In genomic region chr11:83849529-83850335, GRCm38 (mm10) we compare ENCODE assay signal across 7 mouse cellular contexts. TPM values are rescaled to one million over a fixed set of nuclear protein-coding genes. Genes with fewer than 3 reads are reported as not detected.
DNase-seq lines count a peak whose midpoint lies in the region; ATAC-seq and TF ChIP-seq lines count a peak whose summit lies in the region.

Gene Hnf1b, plus strand, starts transcription at chr11:83850063.

- TF ChIP-seq EP300 in heart, postnatal 0 days (IDR thresholded peaks at IDR 0.05; ENCODE audit: low read depth) = no peak

- peaks cover 42% of the 10 kb centered on the region for H3K4me1 ChIP-seq in megakaryocyte, embryonic 14.5 days
- peaks cover 7% of the 10 kb centered on the region; the same call in 1 of the 2 replicates for H3K4me1 ChIP-seq in heart, postnatal 0 days (ENCODE audit: control insufficient read depth, insufficient read depth)
- no peaks in the 10 kb centered on the region for H3K4me1 ChIP-seq in lung, adult 2 months (ENCODE audit: control insufficient read depth, insufficient read depth, low read length)

- intact Hi-C loops in gastrocnemius, postnatal 36 days (cut with DNase I) = no loop called here

- H3K4me3 ChIP-seq in megakaryocyte, embryonic 14.5 days (replicated peaks) = peak within 1 kb of the TSS; percentile 88
- peak within 1 kb of the TSS; percentile 25 for H3K4me3 ChIP-seq in heart, postnatal 0 days (ENCODE audit: low read depth, low read length)
- H3K4me3 ChIP-seq in lung, adult 2 months (replicated peaks; ENCODE audit: extremely low read depth, low read depth, low read length) = peak within 1 kb of the TSS; percentile 68

- 0 out of 2 replicates have a peak, but pooled peaks have one; percentile 22 for TF ChIP-seq POLR2A in lung, adult 2 months (IDR thresholded peaks at IDR 0.05; ENCODE audit: borderline replicate concordance, extremely low read depth, low read depth, low read length)

- H3K9me3 ChIP-seq in megakaryocyte, embryonic 14.5 days = 0 out of 2 replicates have a peak, but pooled peaks cover 4% of the 10 kb centered on the region
- no peaks in the 10 kb centered on the region for H3K9me3 ChIP-seq in heart, postnatal 0 days (replicated peaks; ENCODE audit: control insufficient read depth, low read length)

- ATAC-seq in megakaryocyte, adult 5-6 weeks (ENCODE audit: poor library complexity, severe bottlenecking) = no peak
- ATAC-seq in heart, postnatal 0 days (ENCODE audit: insufficient read depth, low read depth) = no peak

- peaks cover 83% of the 10 kb centered on the region for H3K27me3 ChIP-seq in megakaryocyte, embryonic 14.5 days (replicated peaks)
- peaks cover 77% of the 10 kb centered on the region for H3K27me3 ChIP-seq in heart, postnatal 0 days (ENCODE audit: control insufficient read depth, insufficient read depth, low read length)

- TF ChIP-seq CTCF in heart, postnatal 0 days (IDR thresholded peaks at IDR 0.05; ENCODE audit: low read depth) = no peak
- TF ChIP-seq CTCF in lung, adult 2 months (IDR thresholded peaks at IDR 0.05; ENCODE audit: insufficient read depth, low read length) = no peak

- WGBS in heart, postnatal 0 days = 5% methylated on average over 32 of the region's 36 CpGs
- 3% methylated on average over 36 of the region's 36 CpGs for WGBS in lung, adult 2 months

- H3K27ac ChIP-seq in heart, postnatal 0 days (ENCODE audit: low read depth) = no peak within 1 kb of the TSS

- peak; percentile 24 for DNase-seq in brain, adult 2 months (ENCODE audit: low read depth, low spot score)
- DNase-seq in heart, postnatal 0 days (ENCODE audit: low spot score) = no peak
- peak; percentile 60 for DNase-seq in lung, adult 2 months
- no peak for DNase-seq in layer of hippocampus, adult 9-10 months (ENCODE audit: low spot score)
- no peak for DNase-seq in gastrocnemius, postnatal 36 days

- H3K36me3 ChIP-seq in megakaryocyte, embryonic 14.5 days (replicated peaks; ENCODE audit: low read length) = no peaks in the 10 kb centered on the region
- no peaks in the 10 kb centered on the region for H3K36me3 ChIP-seq in heart, postnatal 0 days (replicated peaks; ENCODE audit: control insufficient read depth, insufficient read depth, low read length)

- no peak within 1 kb of the TSS for H3K9ac ChIP-seq in heart, postnatal 0 days (replicated peaks; ENCODE audit: low read depth, low read length)

- peak within 1 kb of the TSS; percentile 38 for H3K4me2 ChIP-seq in heart, postnatal 0 days (ENCODE audit: low read depth, low read length)

RNA-seq across cellular contexts. Expression of gene Hnf1b, which starts in this region (rescaled TPM):
- polyA plus RNA-seq in megakaryocyte, embryonic 14.5 days (2012; ENCODE audit: insufficient read depth, low replicate concordance) = not detected in 2 replicates
- not detected in 2 replicates for total RNA-seq in megakaryocyte, adult 5-6 weeks (2015)
- not detected in 2 replicates for total RNA-seq in megakaryocyte, adult 5-6 weeks (2017)
- not detected in 2 replicates for total RNA-seq in heart, postnatal 0 days (2014; rRNA removed; ENCODE audit: low replicate concordance)
- polyA plus RNA-seq in heart, postnatal 0 days (2015; fragmentation: Nextera tagmentation; extraction: Ambion mirVana) = 0.05 TPM in 1 of 2 replicates, not detected in the other
- polyA plus RNA-seq in lung, adult 2 months (2012; rRNA removed) = 15.2 and 16.3 TPM in 2 replicates
- not detected for total RNA-seq in gastrocnemius, postnatal 36 days (2021)

Comparison
In these comparisons a context has a peak if more than half of its experiments do, and no peak if none do; other contexts are left out.
1. RNA of gene Hnf1b (polyA plus RNA-seq): 15.2 to 16.3 TPM in lung, adult 2 months; 0.05 TPM in heart, postnatal 0 days and not detected in megakaryocyte, embryonic 14.5 days; every median in the first group is over 10 times any median in the second.
2. H3K4me3 ChIP-seq: peak in every context shown above with its lines; median percentile 88 in megakaryocyte, embryonic 14.5 days; 68 in lung, adult 2 months; 25 in heart, postnatal 0 days.
3. DNase-seq: peak in brain, adult 2 months (single experiment) and lung, adult 2 months (single experiment); none in heart, postnatal 0 days (single experiment), layer of hippocampus, adult 9-10 months (single experiment) and gastrocnemius, postnatal 36 days (0 of 2).